Mouse (Mus musculus): Measurements from ENCODE around the gene Rnf144a.
"Not testable (repeated sequence)": the region's sequence is repeated elsewhere in the genome, so short reads cannot be mapped to it uniquely, and the experiment has no call there.

The Rnf144a gene

GRCm38 (mm10) chr12:26415104-26415771 lies at the start of gene Rnf144a:
TSS of gene Rnf144a (minus strand) at chr12:26415254.
- peak; percentile 88 for DNase-seq (ENCODE audit: low read depth, low spot score)

DNA sequence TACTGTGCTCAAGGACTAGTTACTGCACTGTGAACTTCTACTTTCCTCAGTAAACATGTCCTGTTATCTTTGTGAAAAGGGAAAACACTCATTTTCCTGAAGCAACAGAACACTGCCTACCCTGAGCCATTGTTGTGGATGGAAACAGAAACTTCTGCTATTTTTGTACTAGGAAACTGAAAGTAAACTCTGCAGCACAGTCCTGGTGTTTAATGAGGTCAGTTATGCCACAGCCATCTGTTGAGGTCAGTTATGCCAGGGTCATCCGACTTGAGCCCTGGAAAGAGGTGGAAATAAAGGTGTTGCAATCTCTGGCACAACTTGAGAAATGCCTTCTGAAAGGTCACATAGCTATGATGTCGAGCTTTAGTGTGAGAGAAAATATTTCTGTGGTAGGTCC lies 45.0 kb upstream of the Rnf144a start:
- no peak for DNase-seq (ENCODE audit: low read depth, low spot score)

DNA sequence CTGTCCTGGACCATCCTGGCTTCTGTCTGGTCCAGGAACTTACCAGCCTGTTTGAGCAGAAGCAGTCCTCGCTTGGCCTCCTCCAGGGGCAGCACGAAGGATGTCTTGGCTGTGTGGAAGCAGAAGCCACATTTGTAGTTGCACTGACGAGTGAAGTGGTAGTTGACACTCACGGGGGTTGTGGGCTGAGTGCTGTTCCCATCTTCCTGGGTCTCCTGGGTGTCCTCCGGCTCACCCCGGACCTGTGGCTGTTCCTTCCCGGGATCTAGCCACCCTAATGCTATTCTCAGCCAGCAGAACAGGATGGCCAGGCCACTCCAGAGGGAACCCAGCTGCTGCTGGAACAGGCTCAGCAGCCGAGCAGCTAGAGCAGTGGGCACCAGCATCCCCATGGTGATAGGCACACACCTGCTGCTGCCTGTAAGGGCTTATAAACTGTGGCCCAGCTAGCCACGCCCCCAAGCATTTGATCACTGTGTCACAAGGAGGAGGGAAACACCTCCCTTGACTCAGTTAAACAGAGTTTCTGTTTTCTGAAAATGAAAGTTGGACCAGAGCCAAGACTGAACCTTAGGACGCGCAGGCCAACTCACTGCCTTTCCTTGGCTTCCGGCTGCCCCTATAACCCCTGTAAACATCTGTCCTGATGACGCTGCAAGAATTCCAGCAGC lies 41.1 kb upstream of the Rnf144a start, which contains the start of gene Rsad2:
Gene Rsad2, minus strand, starts transcription at position 425 of the 671 bp plus-strand sequence.
- peak; percentile 12 for DNase-seq (ENCODE audit: low read depth, low spot score)

DNA sequence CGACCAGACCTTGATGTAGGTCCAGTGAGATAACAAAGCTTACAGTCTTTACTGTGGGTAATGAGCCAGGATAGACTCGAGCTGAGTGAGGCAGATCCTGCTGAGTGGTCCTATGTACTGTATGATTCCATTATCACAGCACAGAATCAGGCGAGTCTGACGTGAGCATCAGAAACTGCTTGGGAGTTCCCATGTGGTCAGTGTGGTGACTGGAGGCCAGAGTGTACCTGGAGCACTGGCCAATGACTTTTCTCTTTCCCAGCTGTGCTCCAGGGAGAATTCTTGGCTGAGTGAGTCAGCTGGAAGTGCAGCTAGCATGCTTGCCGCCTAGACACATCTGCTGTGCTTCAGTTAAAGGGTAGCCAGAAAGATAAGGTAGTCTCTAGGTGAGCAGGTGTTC lies 39.6 kb upstream of the Rnf144a start:
- no peak for DNase-seq (ENCODE audit: low read depth, low spot score)

DNA sequence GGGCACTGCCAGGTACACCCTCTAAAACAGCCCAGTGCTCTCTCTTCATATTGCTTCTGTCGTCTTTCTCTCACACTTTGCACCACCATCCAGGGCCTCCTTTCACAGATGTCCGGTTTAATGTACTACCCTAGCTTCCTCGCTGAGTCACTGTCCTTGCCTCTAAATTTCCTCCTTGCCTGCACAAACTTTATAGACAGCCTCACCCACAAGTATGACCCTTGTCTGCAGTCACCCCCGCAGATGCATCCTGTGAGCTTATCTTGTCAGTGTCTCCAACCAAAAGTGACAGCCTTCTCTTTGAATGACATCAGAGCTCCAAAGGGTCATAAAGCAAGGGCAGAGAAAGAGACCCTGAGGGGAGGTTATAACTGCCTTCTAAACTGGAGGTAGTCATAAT lies 37.9 kb upstream of the Rnf144a start:
- DNase-seq (ENCODE audit: low read depth, low spot score): no peak

DNA sequence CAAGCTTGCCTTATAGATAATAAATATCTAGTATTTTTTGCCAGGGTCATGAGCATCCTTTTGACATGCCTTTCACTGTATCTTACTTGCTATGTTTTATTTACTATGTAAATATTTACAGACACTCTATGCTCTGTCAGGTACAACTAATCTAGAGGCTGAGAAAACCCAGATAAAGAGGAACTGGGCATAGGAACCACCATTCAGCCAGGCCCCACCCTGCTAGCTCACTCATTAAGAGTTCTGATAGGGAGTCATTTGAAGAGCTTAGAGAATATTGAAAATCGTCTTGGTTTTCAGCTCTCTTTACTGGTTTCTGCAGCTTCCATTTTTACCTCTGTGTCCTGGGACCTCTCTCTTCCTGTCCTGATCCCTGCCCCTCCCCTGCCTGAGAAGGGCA lies 36.1 kb upstream of the Rnf144a start:
- DNase-seq (ENCODE audit: low read depth, low spot score): no peak

DNA sequence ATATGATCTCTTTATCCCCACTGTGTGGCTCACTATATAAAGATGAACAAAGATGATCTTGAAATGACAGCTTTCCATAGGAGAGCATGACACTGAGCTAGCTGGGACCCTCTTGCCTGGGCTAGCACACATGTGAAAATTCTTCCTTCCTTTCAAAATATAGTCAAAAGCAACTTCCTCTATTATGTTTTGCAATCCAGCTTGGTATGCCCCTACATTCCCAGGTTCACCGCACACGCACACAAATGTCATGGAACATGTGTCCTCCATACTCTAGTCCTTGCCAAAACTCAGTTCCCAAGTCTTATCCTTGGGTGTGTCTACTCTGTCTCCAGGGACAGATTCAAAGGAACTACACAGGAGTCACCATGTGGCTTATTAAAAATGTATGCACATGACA lies 34.4 kb upstream of the Rnf144a start:
- no peak for DNase-seq (ENCODE audit: low read depth, low spot score)

GRCm38 (mm10) chr12:26446377-26447045 lies 31.5 kb upstream of the Rnf144a start:
- no peak for DNase-seq (ENCODE audit: low read depth, low spot score)

DNA sequence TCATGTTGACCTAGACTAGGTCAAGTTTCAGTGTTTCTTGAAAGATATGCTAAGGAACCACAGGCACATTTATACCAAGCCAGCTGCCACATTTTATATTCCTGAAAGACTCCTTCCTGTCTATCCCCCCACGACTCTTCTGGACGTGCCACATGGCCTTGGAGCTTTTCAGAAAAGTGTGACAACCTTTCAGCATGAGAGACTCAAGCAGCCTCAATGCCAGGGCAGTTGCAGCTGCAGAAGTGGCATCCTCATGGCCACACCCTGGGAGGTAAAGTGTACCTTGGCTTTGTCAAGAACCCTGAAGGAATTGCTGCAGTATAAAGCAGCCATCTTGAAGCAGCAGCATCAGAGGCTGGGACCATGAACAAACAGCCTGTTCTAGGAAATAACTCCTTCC lies 29.5 kb upstream of the Rnf144a start:
- DNase-seq (ENCODE audit: low read depth, low spot score): no peak

- peak; percentile 50 for DNase-seq (ENCODE audit: low read depth, low spot score)
Measured at GRCm38 (mm10) chr12:26444054-26444453, 29.0 kb upstream of the Rnf144a start.

GRCm38 (mm10) chr12:26439366-26439765 lies 24.3 kb upstream of the Rnf144a start:
- DNase-seq (ENCODE audit: low read depth, low spot score): no peak

DNA sequence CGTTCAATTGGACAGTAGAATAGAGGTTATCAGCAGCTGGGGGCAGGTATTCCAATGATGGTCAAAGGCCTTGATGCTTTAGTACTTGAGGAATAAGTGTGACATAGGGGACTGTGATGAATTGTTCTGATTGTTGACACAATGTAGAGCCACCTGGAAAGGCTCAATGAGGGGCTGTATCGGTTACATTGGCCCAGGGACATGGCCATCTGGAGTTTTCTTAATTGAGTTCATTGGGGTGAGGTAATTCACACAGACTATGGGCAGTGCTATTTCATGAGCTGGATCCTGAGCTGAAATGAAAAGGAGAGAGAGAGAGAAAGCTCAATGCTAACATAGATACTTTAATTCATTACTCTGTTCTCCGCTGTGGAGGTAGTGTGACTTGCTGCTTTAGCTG lies 22.9 kb upstream of the Rnf144a start:
- no peak for DNase-seq (ENCODE audit: low read depth, low spot score)

- no peak for DNase-seq (ENCODE audit: low read depth, low spot score)
Measured at GRCm38 (mm10) chr12:26436334-26436733, 21.3 kb upstream of the Rnf144a start.

GRCm38 (mm10) chr12:26428771-26429170 lies 13.7 kb upstream of the Rnf144a start:
- not testable (repeated sequence) for DNase-seq (ENCODE audit: low read depth, low spot score)

- peak; percentile 49 for DNase-seq (ENCODE audit: low read depth, low spot score)
Measured at GRCm38 (mm10) chr12:26424841-26425240, 9.8 kb upstream of the Rnf144a start.

DNA sequence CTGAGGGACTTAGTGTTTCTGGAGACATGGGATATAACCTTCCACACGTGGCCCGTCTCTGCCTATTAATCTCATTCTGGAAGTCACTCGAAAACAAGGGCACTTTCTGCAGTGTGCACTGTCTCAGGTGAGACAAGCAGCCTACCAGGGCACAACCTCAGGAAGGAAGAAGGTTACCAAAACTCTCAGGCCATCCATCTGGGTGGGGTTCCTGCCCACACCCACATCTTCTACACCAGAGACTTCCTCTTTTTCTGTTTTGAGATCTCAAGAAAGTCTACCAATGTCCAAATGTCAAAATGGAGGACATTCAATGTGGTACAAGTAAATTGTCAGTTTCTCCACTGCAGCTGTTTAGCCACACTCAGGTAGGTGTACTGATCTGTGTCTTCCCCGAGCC lies 3.3 kb upstream of the Rnf144a start:
- DNase-seq (ENCODE audit: low read depth, low spot score): no peak

DNA sequence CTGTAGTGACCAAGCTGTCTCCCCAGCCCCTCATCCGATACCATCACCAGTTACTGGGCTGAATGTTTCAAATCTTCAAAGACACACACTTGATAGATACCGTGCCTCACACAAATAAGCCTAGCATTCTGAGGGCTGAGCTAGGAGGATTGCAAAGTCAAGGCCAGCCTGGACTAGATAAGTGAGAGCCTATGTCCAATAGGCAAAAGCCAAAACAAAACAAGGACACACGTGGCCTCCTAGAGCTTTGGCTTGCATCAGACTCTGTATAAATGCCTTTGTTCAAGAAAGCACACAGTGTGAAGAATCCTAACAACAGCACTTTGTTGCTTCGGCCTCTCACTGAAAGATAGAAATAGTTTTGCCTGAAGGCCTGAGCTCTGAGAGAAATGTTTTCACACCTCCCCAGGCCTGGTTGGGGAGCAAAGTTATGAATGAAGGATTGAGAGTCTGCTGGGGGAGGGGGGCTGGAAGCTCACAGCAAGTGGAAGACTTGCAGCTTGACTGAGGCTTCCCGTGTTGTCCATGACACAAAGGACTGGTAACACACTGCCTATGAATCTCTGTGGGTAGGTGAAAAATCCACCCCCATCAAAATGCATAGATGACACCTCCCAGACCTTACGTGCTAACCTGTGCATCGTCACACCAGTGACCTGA lies 1.7 kb upstream of the Rnf144a start:
- DNase-seq (ENCODE audit: low read depth, low spot score): no peak

- DNase-seq (ENCODE audit: low read depth, low spot score): peak; percentile 27
Measured at GRCm38 (mm10) chr12:26414451-26415103, 477 bp downstream of the Rnf144a start.

DNA sequence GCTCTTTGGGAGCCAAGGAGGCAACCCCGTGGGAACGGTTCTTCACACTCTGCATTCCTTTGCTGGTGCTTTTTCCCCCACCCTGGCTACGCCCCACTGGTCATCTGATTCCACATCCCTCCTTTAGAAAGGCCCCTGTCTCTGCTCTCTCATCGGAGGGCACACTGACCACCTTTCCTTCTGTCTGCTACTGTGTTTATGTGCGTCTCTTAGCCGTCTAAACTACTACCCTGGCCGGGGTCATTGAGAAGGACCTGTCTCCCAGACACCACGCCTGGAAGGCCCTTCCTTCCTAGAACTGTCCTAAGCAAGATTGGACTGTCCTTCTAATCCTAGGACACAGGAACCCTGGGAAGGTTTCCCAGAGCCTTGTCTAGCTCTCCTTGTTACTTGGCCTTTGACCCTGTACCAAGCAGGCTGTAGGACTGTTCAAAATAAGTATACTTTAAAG lies 1.1 kb downstream of the Rnf144a start:
- no peak for DNase-seq (ENCODE audit: low read depth, low spot score)

DNA sequence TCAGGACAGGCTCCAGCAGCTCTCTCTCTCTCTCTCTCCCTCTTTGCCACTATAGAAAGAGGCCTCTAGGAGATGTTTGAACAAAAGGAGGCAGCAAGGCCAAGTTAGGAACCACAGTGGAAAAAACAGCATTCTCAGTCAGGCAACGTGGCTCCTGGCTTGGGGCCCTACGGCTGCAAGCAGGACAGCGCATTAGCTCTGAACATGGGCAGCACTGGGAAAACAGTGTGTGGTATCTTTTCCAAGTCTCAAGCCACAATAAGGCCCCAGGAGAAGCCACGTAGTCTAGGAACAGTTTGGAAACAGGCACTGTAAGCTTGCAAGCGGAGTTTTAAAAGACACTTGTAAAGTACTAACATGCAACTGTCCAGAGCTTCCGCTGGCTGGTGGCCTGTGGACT lies 2.3 kb downstream of the Rnf144a start:
- DNase-seq (ENCODE audit: low read depth, low spot score): no peak

GRCm38 (mm10) chr12:26411841-26412450 lies 3.1 kb downstream of the Rnf144a start:
- no peak for DNase-seq (ENCODE audit: low read depth, low spot score)

All from ZHBTc4 (cell line).